Mouse (Mus musculus) cerebellum, adult 2 months (tissue): ENCODE results near the gene Vac14.

Source experiments
- CTCF ChIP-seq: fragments of 200-500 bp; IDR thresholded peaks from 2 replicates; pipeline ENCODE4 v1.5.1; 2011; ENCODE audit warnings: low read depth, mild to moderate bottlenecking, control low read depth, low read length, moderate library complexity, borderline replicate concordance; ENCODE audit not compliant: insufficient read depth
- POLR2A ChIP-seq: fragments of 200-500 bp; IDR thresholded peaks from 2 replicates; pipeline ENCODE4 v1.6.1; 2011; ENCODE audit warnings: low read length, control low read depth, borderline replicate concordance; ENCODE audit not compliant: insufficient read depth

DNA sequence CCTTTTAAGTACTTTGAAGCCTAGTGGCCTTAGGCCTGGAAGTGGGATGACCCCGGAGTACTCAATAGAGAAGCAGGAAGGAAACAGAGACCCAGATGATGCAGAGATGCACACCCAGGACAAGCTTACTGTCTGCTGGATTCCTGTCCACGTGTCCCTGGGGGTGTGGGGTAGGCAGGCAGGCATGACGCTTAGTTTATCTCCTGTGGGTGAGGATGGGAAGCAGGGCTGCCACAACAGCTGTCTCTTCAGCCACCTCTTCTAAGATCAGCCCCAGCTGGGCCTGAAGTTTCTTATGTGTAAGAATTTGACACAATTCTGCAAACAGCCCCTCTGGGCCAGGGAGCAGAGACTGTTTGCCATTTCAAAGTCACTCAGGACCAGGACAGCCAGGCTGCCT is 60.6 kb downstream of the Vac14 start:
- no peak for TF ChIP-seq CTCF
- no peak for TF ChIP-seq POLR2A
